Mouse (Mus musculus): ENCODE measurements around the gene Trmt61a. TPM values are rescaled to one million over a fixed set of nuclear protein-coding genes. Genes with fewer than 3 reads are reported as not detected.

Gene Trmt61a
- polyA plus RNA-seq, 1 experiment from 2014 or later, result 7.8 TPM

DNA sequence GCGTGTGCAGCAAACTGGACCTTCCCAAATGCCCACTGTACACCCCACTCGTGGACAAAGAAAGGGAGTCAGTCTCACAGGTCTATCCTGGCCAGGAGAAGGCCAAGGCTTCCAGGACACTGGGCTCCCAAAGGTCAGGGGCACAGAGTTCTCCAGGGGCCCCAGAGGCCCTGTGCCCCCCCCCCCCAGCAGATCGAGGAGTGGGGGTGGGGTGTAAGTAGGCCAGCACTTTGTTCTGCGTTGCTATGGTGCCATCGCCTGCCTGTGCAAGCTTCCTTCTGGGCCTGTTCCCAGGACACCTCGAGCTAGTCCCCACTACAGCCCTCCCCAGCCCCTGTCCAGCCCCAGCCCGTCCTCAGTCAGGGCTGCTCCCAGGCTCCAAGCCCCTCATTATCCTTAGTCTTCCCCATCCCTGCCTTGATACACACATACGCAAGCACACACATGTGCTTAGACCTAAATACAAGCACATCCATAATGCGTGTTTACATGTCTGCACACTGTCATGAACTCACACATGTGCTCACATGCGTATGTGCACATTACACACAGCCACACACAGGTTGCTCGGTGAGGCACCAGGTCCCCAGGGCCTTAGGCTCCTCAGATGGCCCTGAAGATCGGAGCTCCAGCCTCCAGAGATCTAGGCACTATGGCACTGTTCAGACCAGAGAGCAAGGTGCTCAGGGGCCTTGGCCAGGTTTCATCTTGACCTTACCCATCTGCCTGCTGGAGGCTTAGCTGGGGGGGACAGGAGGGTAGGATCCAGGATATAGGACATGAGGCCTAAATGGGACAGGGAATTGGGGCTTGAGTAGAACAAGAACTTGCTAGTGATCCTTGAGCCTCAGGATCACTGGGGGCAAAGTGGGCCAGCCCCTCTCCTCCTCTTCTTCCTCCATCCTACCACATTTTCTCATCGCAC is 17.2 kb downstream of the Trmt61a start:
- Histone ChIP-seq H3K27me3 (ENCODE audit: control insufficient read depth, insufficient read depth, low read length) (no peaks in the 10 kb centered on the region), H3K27ac (ENCODE audit: low read length) (peak overlapping the region; percentile 48; the same call in 1 of the 2 replicates), H3K4me2 (replicated peaks; ENCODE audit: low read depth, low read length) (no peak overlapping the region), H3K4me1 (ENCODE audit: control insufficient read depth, insufficient read depth, low read length) (peaks cover 23% of the 10 kb centered on the region), H3K36me3 (ENCODE audit: control insufficient read depth, insufficient read depth, low read length) (no peaks in the 10 kb centered on the region), H3K9ac (replicated peaks; ENCODE audit: low read depth, low read length) (peak overlapping the region; percentile 10; the same call in 1 of the 2 replicates), H3K9me3 (ENCODE audit: control insufficient read depth, low read depth, low read length) (no peaks in the 10 kb centered on the region), H3K4me3 (ENCODE audit: low read depth, low read length) (no peak overlapping the region)
- 64% methylated on average over 13 of the region's 13 CpGs for WGBS
- ATAC-seq (ENCODE audit: insufficient number of reproducible peaks, insufficient read depth, low FRiP score, low read depth), result no peak

DNA sequence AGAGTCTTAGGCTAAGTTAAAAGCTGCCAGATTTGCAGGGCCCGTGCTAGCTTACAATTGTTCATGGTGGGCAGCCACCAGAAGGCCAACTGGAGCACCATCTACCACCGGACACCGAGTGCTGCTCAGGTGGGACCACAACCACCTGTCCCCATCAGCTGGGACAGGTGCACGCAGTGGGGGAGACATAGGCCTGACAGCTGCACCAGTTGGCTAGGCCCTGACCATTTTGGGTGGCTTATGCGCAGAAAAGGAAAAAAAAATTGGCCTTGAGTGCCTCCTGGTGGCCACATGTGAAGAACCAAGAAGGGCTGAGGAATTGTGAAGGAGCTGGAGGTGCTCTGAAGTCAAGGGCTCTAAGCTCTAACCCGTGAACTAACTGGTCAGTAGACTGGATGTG is 18.3 kb downstream of the Trmt61a start:
- H3K27ac ChIP-seq (ENCODE audit: low read length), result no peak overlapping the region
- no peak overlapping the region for H3K4me2 ChIP-seq (replicated peaks; ENCODE audit: low read depth, low read length)
- no peak overlapping the region for H3K4me3 ChIP-seq (ENCODE audit: low read depth, low read length)
- no peak for ATAC-seq (ENCODE audit: insufficient number of reproducible peaks, insufficient read depth, low FRiP score, low read depth)
- H3K27me3 ChIP-seq (ENCODE audit: control insufficient read depth, insufficient read depth, low read length), result no peaks in the 10 kb centered on the region
- H3K36me3 ChIP-seq (ENCODE audit: control insufficient read depth, insufficient read depth, low read length), result no peaks in the 10 kb centered on the region
- peaks cover 23% of the 10 kb centered on the region for H3K4me1 ChIP-seq (ENCODE audit: control insufficient read depth, insufficient read depth, low read length)
- no peak overlapping the region for H3K9ac ChIP-seq (replicated peaks; ENCODE audit: low read depth, low read length)
- H3K9me3 ChIP-seq (ENCODE audit: control insufficient read depth, low read depth, low read length), result no peaks in the 10 kb centered on the region
- 29% methylated on average over 6 of the region's 6 CpGs for WGBS

DNA sequence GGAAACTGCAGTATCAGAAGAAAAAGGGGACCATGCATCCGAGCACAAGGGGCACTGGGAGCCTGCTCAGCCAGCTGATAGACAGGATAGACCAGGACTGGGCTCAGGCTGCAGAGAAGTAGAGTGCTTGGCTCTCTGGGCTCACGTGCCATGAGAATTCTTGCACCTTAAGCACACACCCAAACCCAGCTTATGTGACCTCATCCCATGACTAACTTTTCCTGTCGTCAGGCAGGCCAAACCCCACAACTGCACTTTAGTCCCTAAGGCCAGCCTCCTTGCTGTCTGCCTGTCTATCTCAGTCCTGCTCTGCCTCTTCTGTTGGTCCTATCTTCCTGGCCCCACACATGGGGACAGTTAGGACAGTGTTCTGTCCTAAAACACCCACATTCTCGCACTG is 19.8 kb downstream of the Trmt61a start:
- no peak for ATAC-seq (ENCODE audit: insufficient number of reproducible peaks, insufficient read depth, low FRiP score, low read depth)
- no peak overlapping the region for H3K4me3 ChIP-seq (ENCODE audit: low read depth, low read length)
- H3K9ac ChIP-seq (replicated peaks; ENCODE audit: low read depth, low read length), result no peak overlapping the region
- H3K4me1 ChIP-seq (ENCODE audit: control insufficient read depth, insufficient read depth, low read length), result peaks cover 21% of the 10 kb centered on the region
- no peak overlapping the region for H3K4me2 ChIP-seq (replicated peaks; ENCODE audit: low read depth, low read length)
- no peaks in the 10 kb centered on the region for H3K36me3 ChIP-seq (ENCODE audit: control insufficient read depth, insufficient read depth, low read length)
- H3K9me3 ChIP-seq (ENCODE audit: control insufficient read depth, low read depth, low read length), result no peaks in the 10 kb centered on the region
- no peak overlapping the region for H3K27ac ChIP-seq (ENCODE audit: low read length)
- H3K27me3 ChIP-seq (ENCODE audit: control insufficient read depth, insufficient read depth, low read length), result no peaks in the 10 kb centered on the region
- 61% methylated on average over 4 of the region's 4 CpGs for WGBS

DNA sequence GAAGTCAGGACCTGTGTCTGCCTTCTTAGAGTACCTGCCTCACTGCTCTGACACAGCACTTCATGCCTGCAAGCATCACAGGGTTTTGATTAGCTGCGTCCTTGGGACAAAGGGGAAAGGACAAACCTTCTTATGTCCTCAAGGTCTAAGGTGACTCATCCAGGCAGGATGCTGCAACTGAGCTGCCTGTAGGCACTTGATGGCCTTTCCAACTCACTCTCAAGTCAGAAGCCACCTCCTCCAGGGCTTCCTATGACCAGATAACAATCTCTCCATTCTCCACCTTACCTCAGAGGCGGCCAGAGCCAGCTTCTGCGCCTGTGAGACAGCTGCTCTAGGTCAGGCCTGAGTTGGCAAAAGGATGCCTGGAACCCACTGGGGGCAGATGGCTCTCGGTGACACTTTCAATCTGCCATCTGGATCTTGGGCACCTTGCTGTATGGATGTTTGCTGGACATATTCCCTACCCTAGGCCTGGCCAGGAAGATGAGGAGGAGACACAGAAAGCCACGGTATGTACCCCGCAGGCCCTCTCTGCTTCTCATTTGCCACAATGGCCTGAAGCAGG is 20.5 kb downstream of the Trmt61a start:
- no peaks in the 10 kb centered on the region for H3K36me3 ChIP-seq (ENCODE audit: control insufficient read depth, insufficient read depth, low read length)
- no peaks in the 10 kb centered on the region for H3K27me3 ChIP-seq (ENCODE audit: control insufficient read depth, insufficient read depth, low read length)
- no peak overlapping the region for H3K27ac ChIP-seq (ENCODE audit: low read length)
- no peaks in the 10 kb centered on the region for H3K9me3 ChIP-seq (ENCODE audit: control insufficient read depth, low read depth, low read length)
- ATAC-seq (ENCODE audit: insufficient number of reproducible peaks, insufficient read depth, low FRiP score, low read depth), result no peak
- H3K9ac ChIP-seq (replicated peaks; ENCODE audit: low read depth, low read length), result no peak overlapping the region
- H3K4me3 ChIP-seq (ENCODE audit: low read depth, low read length), result no peak overlapping the region
- no peak overlapping the region for H3K4me2 ChIP-seq (replicated peaks; ENCODE audit: low read depth, low read length)
- 81% methylated on average over 6 of the region's 6 CpGs for WGBS
- peaks cover 19% of the 10 kb centered on the region for H3K4me1 ChIP-seq (ENCODE audit: control insufficient read depth, insufficient read depth, low read length)

DNA sequence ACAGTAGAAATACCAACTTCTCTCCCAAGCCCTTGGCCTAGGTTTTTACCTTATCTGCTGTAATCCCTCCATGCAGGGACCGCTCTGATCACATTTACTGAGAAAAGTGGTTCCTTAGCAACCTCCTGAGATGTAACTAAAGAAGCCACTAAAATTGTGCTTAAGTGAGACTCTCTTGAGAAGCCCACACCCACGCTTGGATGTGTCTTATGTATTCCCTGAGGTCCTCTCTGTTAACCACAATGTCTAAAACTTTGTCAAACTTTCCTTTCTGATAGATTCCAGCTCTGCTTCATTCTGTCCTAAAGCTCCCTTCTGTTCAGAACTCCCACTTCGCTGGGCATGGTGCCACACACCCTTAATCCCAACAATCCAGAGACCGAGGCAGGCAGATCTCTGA is 21.6 kb downstream of the Trmt61a start:
- 77% methylated on average over 4 of the region's 4 CpGs for WGBS
- no peak overlapping the region for H3K4me2 ChIP-seq (replicated peaks; ENCODE audit: low read depth, low read length)
- H3K9me3 ChIP-seq (ENCODE audit: control insufficient read depth, low read depth, low read length), result no peaks in the 10 kb centered on the region
- no peak for ATAC-seq (ENCODE audit: insufficient number of reproducible peaks, insufficient read depth, low FRiP score, low read depth)
- H3K4me1 ChIP-seq (ENCODE audit: control insufficient read depth, insufficient read depth, low read length), result peaks cover 8% of the 10 kb centered on the region
- no peak overlapping the region for H3K27ac ChIP-seq (ENCODE audit: low read length)
- no peak overlapping the region for H3K9ac ChIP-seq (replicated peaks; ENCODE audit: low read depth, low read length)
- H3K27me3 ChIP-seq (ENCODE audit: control insufficient read depth, insufficient read depth, low read length), result no peaks in the 10 kb centered on the region
- no peaks in the 10 kb centered on the region for H3K36me3 ChIP-seq (ENCODE audit: control insufficient read depth, insufficient read depth, low read length)
- no peak overlapping the region for H3K4me3 ChIP-seq (ENCODE audit: low read depth, low read length)

DNA sequence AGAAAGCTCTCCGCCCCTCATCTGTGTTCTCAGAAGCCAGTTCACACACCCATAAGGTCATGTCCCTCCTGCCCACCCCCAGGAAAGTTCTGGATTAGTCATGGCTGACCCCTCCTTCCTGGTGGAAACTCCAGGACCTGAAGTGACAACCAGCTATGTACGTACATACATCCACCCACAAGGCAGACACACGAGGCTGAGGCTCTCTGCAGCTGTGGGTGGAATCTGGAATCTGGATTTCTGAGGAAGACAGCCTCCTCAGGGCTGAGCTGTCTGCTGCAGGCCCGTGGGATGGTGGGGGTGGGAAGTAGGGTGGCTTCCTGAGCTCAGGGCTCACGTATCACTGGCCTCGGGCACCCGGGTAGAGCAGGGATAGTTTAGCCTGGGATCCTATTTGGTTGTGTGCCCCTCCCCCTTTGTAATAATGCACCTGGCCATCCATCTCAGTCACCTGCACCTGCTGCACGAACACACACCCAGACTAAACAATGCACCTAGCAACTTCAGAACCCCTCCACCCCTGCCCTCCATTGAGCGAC is 23.1 kb downstream of the Trmt61a start:
- ATAC-seq (ENCODE audit: insufficient number of reproducible peaks, insufficient read depth, low FRiP score, low read depth), result no peak
- H3K36me3 ChIP-seq (ENCODE audit: control insufficient read depth, insufficient read depth, low read length), result no peaks in the 10 kb centered on the region
- H3K27ac ChIP-seq (ENCODE audit: low read length), result no peak overlapping the region
- H3K4me1 ChIP-seq (ENCODE audit: control insufficient read depth, insufficient read depth, low read length), result peaks cover 4% of the 10 kb centered on the region; the same call in 1 of the 2 replicates
- no peak overlapping the region for H3K4me3 ChIP-seq (ENCODE audit: low read depth, low read length)
- H3K9ac ChIP-seq (replicated peaks; ENCODE audit: low read depth, low read length), result no peak overlapping the region
- no peaks in the 10 kb centered on the region for H3K27me3 ChIP-seq (ENCODE audit: control insufficient read depth, insufficient read depth, low read length)
- 42% methylated on average over 9 of the region's 9 CpGs for WGBS
- H3K4me2 ChIP-seq (replicated peaks; ENCODE audit: low read depth, low read length), result no peak overlapping the region
- no peaks in the 10 kb centered on the region for H3K9me3 ChIP-seq (ENCODE audit: control insufficient read depth, low read depth, low read length)

DNA sequence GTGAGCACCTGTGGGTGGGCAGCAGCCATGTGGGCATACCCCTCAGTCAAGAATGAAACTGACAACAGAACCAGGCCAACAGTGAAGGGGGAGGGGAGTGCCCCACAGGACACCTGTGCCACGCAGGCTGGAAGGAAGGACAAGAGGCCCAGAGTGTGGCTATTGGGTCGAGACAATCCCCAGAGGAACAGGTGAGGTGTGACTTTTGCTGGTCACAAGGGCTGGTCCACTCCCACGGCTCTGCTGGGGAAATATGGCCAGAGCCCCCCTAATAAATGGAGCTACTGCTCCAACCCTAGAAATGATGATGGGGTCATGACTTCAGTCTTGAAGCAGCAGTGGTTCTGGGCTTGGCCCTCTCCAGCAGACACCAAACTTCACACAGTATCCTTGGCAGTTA is 25.4 kb downstream of the Trmt61a start:
- Histone ChIP-seq H3K9me3 (ENCODE audit: control insufficient read depth, low read depth, low read length) (no peaks in the 10 kb centered on the region), H3K36me3 (ENCODE audit: control insufficient read depth, insufficient read depth, low read length) (0 out of 2 replicates have a peak, but pooled peaks cover 4% of the 10 kb centered on the region), H3K4me3 (ENCODE audit: low read depth, low read length) (no peak overlapping the region), H3K27ac (ENCODE audit: low read length) (no peak overlapping the region), H3K4me2 (replicated peaks; ENCODE audit: low read depth, low read length) (no peak overlapping the region), H3K4me1 (ENCODE audit: control insufficient read depth, insufficient read depth, low read length) (peaks cover 4% of the 10 kb centered on the region; the same call in 1 of the 2 replicates), H3K27me3 (ENCODE audit: control insufficient read depth, insufficient read depth, low read length) (no peaks in the 10 kb centered on the region), H3K9ac (replicated peaks; ENCODE audit: low read depth, low read length) (no peak overlapping the region)
- ATAC-seq (ENCODE audit: insufficient number of reproducible peaks, insufficient read depth, low FRiP score, low read depth), result no peak
- WGBS, result 72% methylated on average over 3 of the region's 3 CpGs

DNA sequence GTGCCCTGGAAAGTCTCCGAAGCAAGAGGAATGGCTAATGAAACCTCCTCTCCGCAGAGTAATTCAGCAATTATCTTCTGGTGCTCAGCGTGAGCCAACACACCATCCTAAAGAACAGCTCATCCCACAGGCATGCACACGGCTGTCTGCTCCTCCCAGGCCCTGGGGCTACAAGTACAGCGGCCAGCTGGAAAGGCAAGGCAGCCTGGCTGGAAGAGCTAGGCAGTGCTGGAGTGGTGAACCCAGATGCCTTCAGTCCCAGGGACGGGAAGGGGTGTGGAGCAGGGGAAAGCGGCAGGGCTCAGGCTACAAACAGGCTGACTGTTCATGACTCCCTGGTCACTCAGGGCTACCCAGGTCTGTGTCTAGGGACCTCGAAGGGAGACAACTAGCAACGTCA is 26.7 kb downstream of the Trmt61a start:
- Histone ChIP-seq H3K4me1 (ENCODE audit: control insufficient read depth, insufficient read depth, low read length) (peaks cover 4% of the 10 kb centered on the region; the same call in 1 of the 2 replicates), H3K27me3 (ENCODE audit: control insufficient read depth, insufficient read depth, low read length) (no peaks in the 10 kb centered on the region), H3K4me3 (ENCODE audit: low read depth, low read length) (no peak overlapping the region), H3K9me3 (ENCODE audit: control insufficient read depth, low read depth, low read length) (no peaks in the 10 kb centered on the region), H3K9ac (replicated peaks; ENCODE audit: low read depth, low read length) (no peak overlapping the region), H3K27ac (ENCODE audit: low read length) (no peak overlapping the region), H3K36me3 (ENCODE audit: control insufficient read depth, insufficient read depth, low read length) (peaks cover 16% of the 10 kb centered on the region; the same call in 1 of the 2 replicates), H3K4me2 (replicated peaks; ENCODE audit: low read depth, low read length) (no peak overlapping the region)
- WGBS, result 41% methylated on average over 9 of the region's 9 CpGs
- peak; percentile 47; the same call in 1 of the 2 replicates for ATAC-seq (ENCODE audit: insufficient number of reproducible peaks, insufficient read depth, low FRiP score, low read depth)

Data from stomach, embryonic 14.5 days (tissue).